In the genomic region with DNA sequence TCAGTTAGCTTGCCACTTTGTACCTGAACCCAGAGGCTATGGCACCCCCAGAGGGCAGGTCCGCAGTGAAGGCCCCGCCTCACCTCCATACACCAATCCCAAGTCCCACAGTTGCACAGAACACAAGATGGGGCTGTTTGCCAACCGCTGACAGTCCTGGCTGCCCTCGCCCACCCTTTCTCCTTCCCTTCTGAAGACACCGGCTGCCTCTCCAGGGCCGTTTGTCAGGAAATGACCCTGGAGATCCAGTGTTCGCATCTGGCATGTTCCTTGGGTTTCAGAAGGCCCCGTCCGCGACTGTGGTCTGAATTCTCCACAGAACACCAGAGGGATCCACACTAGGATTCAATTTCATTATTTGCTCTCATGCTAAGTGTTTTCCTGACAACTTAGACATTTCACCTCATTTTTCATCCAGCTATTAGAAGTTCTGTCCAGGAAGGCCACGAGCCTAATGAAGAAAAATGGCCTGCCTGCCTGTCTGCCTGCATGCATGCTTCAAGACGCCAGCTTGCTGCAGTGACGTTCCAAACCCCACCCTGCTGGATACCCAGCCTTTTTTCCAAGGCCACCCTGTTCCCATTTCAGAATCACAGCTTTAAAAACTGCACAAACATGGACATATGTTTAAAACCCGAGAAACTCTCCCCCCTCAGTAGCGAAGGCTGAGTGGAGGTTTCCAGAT, we compare ENCODE assay signal across 10 mouse cellular contexts. TPM values are rescaled to one million over a fixed set of nuclear protein-coding genes. Genes with fewer than 3 reads are reported as not detected.
DNase-seq lines count a peak whose midpoint lies in the region; ATAC-seq and TF ChIP-seq lines count a peak whose summit lies in the region.
"Had no signal": no experiment of that assay in that cellular context is flagged by ENCODE, and none has a peak within 500 bp of the region (broad histone marks: within the 10 kb centered on the region; RNA-seq: fewer than 3 reads in every experiment).

No protein-coding gene starts in this region.

- H3K36me3 ChIP-seq in heart, embryonic 15.5 days, result no peaks in the 10 kb centered on the region
- peaks cover 24% of the 10 kb centered on the region for H3K36me3 ChIP-seq in intestine, postnatal 0 days (ENCODE audit: control insufficient read depth, insufficient read depth)
- H3K36me3 ChIP-seq in heart, adult 2 months (ENCODE audit: control insufficient read depth, insufficient read depth, low read length), result no peaks in the 10 kb centered on the region

- H3K4me3 ChIP-seq in heart, embryonic 15.5 days, result no peak overlapping the region
- H3K4me3 ChIP-seq in intestine, postnatal 0 days (ENCODE audit: low read depth, low read length), result no peak overlapping the region
- H3K4me3 ChIP-seq in heart, adult 2 months, result no peak overlapping the region

- no peak for DNase-seq in heart, postnatal 4 days
- peak; percentile 35 for DNase-seq in ovary, postnatal 36 days (ENCODE audit: low spot score)
- no peak for DNase-seq in ovary, postnatal 10 days (ENCODE audit: low spot score)
- no peak for DNase-seq in gastrocnemius, postnatal 36 days
- no peak for DNase-seq in heart, adult 2 months
- DNase-seq: kidney, adult 11 months had no signal

- WGBS in heart, embryonic 15.5 days, result 63% methylated on average over 15 of the region's 15 CpGs
- WGBS in intestine, postnatal 0 days, result 57% methylated on average over 15 of the region's 15 CpGs
- 70% methylated on average over 15 of the region's 15 CpGs for WGBS in heart, adult 2 months

- H3K79me2 ChIP-seq in heart, adult 2 months (replicated peaks; ENCODE audit: control insufficient read depth, insufficient read depth, low read length), result no peaks in the 10 kb centered on the region

- H3K4me1 ChIP-seq in heart, embryonic 15.5 days (replicated peaks), result peaks cover 43% of the 10 kb centered on the region
- H3K4me1 ChIP-seq in intestine, postnatal 0 days (replicated peaks; ENCODE audit: control insufficient read depth, insufficient read depth, low read length), result no peaks in the 10 kb centered on the region
- H3K4me1 ChIP-seq in heart, adult 2 months (ENCODE audit: control insufficient read depth, insufficient read depth, low read length), result peaks cover 3% of the 10 kb centered on the region

- ATAC-seq in heart, embryonic 15.5 days (replicated peaks; ENCODE audit: insufficient number of reproducible peaks, insufficient read depth, low FRiP score, low read depth), result no peak
- ATAC-seq in intestine, postnatal 0 days, result no peak
- no peak for ATAC-seq in cerebellum, adult (ENCODE audit: insufficient number of reproducible peaks, low FRiP score, low TSS enrichment)

- no peak for TF ChIP-seq POLR2A in heart, adult 2 months (IDR thresholded peaks at IDR 0.05; ENCODE audit: insufficient read depth, low read depth, low read length)

- no peaks in the 10 kb centered on the region for H3K9me3 ChIP-seq in heart, embryonic 15.5 days (replicated peaks)
- H3K9me3 ChIP-seq in intestine, postnatal 0 days (ENCODE audit: control insufficient read depth), result no peaks in the 10 kb centered on the region

- no peak overlapping the region for H3K9ac ChIP-seq in heart, embryonic 15.5 days
- H3K9ac ChIP-seq in intestine, postnatal 0 days (ENCODE audit: low read depth, low read length), result no peak overlapping the region
- H3K9ac ChIP-seq in heart, adult 2 months (ENCODE audit: low read depth, low read length), result no peak overlapping the region

- TF ChIP-seq EP300 in heart, adult 2 months (IDR thresholded peaks at IDR 0.05; ENCODE audit: insufficient read depth, low read depth, low read length), result no peak

- no peak overlapping the region for H3K4me2 ChIP-seq in heart, embryonic 15.5 days
- H3K4me2 ChIP-seq in intestine, postnatal 0 days (replicated peaks; ENCODE audit: low read depth), result no peak overlapping the region

- peak; percentile 45 for TF ChIP-seq CTCF in intestine, postnatal 0 days (IDR thresholded peaks at IDR 0.05; ENCODE audit: low read depth)
- TF ChIP-seq CTCF in heart, adult 2 months (IDR thresholded peaks at IDR 0.05), result no peak

- intact Hi-C loops in gastrocnemius, postnatal 36 days (cut with DNase I), result no loop called here
- intact Hi-C loops in heart, adult 2 months (cut with DNase I), result no loop called here

- H3K27me3 ChIP-seq in heart, embryonic 15.5 days, result no peaks in the 10 kb centered on the region
- H3K27me3 ChIP-seq in intestine, postnatal 0 days (replicated peaks; ENCODE audit: control insufficient read depth, insufficient read depth, low read length), result no peaks in the 10 kb centered on the region
- H3K27me3 ChIP-seq in heart, adult 2 months (ENCODE audit: control insufficient read depth, insufficient read depth, low read length), result no peaks in the 10 kb centered on the region

- H3K27ac ChIP-seq in heart, embryonic 15.5 days, result peak overlapping the region; percentile 28; the same call in 1 of the 2 replicates
- no peak overlapping the region for H3K27ac ChIP-seq in intestine, postnatal 0 days (ENCODE audit: low read depth, low read length)
- H3K27ac ChIP-seq in heart, adult 2 months, result no peak overlapping the region
- H3K27ac ChIP-seq: macrophage had no signal

RNA-seq across cellular contexts. Expression of a gene that starts 50.2 kb away (rescaled TPM):
- polyA plus RNA-seq in heart, embryonic 15.5 days (2015; fragmentation: Nextera tagmentation; extraction: Ambion mirVana), result 13.6 and 17.1 TPM in 2 replicates
- 10 to 100 TPM; 32.6 to 34.6 TPM for total RNA-seq in heart, postnatal 4 days (2021)
- polyA plus RNA-seq in intestine, postnatal 0 days (2015; fragmentation: Nextera tagmentation; extraction: Ambion mirVana), result 10.8 and 11.7 TPM in 2 replicates
- total RNA-seq in gastrocnemius, postnatal 36 days (2021), result 1 to 10 TPM; 1.9 to 2.8 TPM
- total RNA-seq in heart, adult 2 months (2021), result 10 to 100 TPM; 14.0 to 14.4 TPM
- 10.9 and 18.9 TPM in 2 replicates for polyA plus RNA-seq in heart, adult 2 months (2012; rRNA removed)
